Mouse (Mus musculus): ENCODE data around the gene Emsy.

GRCm38 (mm10) chr7:98564607-98565364 is 91.8 kb downstream of the Emsy start:
- TF ChIP-seq POLR2A (IDR thresholded peaks at IDR 0.05; ENCODE audit: low read depth, low read length) (no peak), CTCF (IDR thresholded peaks at IDR 0.05; ENCODE audit: extremely low read depth, insufficient read length, insufficient replicate concordance, low read depth, low read length) (no peak)
